11 mouse cellular contexts compared by ENCODE assay signal in genomic region chr11:108267825-108268224, GRCm38 (mm10).
DNase-seq lines count a peak whose midpoint lies in the region; ATAC-seq lines count a peak whose summit lies in the region.
"Had no signal": no experiment of that assay in that cellular context is flagged by ENCODE, and none has a peak within 500 bp of the region (broad histone marks: within the 10 kb centered on the region; RNA-seq: fewer than 3 reads in every experiment).

No protein-coding gene starts in this region.

- no peak overlapping the region for H3K9ac ChIP-seq in heart, embryonic 16.5 days (ENCODE audit: low read length)
- H3K9ac ChIP-seq in midbrain, embryonic 16.5 days (ENCODE audit: low read depth, low read length): no peak overlapping the region
- H3K9ac ChIP-seq: liver, embryonic 15.5 days; stomach, embryonic 15.5 days had no signal

- no peak for DNase-seq in heart, postnatal 36 days
- DNase-seq in 3T3-L1 (ENCODE audit: low read depth, low spot score) (peak; percentile 89), NIH3T3 (ENCODE audit: low read depth) (peak; percentile 70)
- DNase-seq in kidney, postnatal 25 days: peak; percentile 51 to 74
- DNase-seq in cerebellum, adult 18-20 months: no peak
- DNase-seq: right cerebral cortex, adult 18-20 months had no signal

- no peaks in the 10 kb centered on the region for H3K27me3 ChIP-seq in heart, embryonic 16.5 days (ENCODE audit: control insufficient read depth, insufficient read depth, low read length)
- H3K27me3 ChIP-seq in midbrain, embryonic 16.5 days (ENCODE audit: control insufficient read depth, insufficient read depth, low read depth, low read length): no peaks in the 10 kb centered on the region
- H3K27me3 ChIP-seq: liver, embryonic 15.5 days; stomach, embryonic 15.5 days had no signal

- intact Hi-C loops in heart, postnatal 36 days (cut with DNase I): no loop called here

- 73% methylated on average over 7 of the region's 7 CpGs for WGBS in heart, embryonic 16.5 days
- WGBS in midbrain, embryonic 16.5 days: 81% methylated on average over 7 of the region's 7 CpGs

- no peaks in the 10 kb centered on the region for H3K9me3 ChIP-seq in heart, embryonic 16.5 days (replicated peaks; ENCODE audit: control insufficient read depth, low read length)
- no peaks in the 10 kb centered on the region for H3K9me3 ChIP-seq in midbrain, embryonic 16.5 days (replicated peaks; ENCODE audit: control insufficient read depth, low read length, poor library complexity, severe bottlenecking)
- H3K9me3 ChIP-seq: liver, embryonic 15.5 days; stomach, embryonic 15.5 days had no signal

- no peak overlapping the region for H3K4me2 ChIP-seq in heart, embryonic 16.5 days (ENCODE audit: low read depth, low read length)
- no peak overlapping the region for H3K4me2 ChIP-seq in midbrain, embryonic 16.5 days (ENCODE audit: low read length)
- H3K4me2 ChIP-seq: liver, embryonic 15.5 days; stomach, embryonic 15.5 days had no signal

- H3K4me1 ChIP-seq in heart, embryonic 16.5 days (ENCODE audit: control insufficient read depth, insufficient read depth, low read length): peaks cover 47% of the 10 kb centered on the region
- peaks cover 14% of the 10 kb centered on the region; the same call in 1 of the 2 replicates for H3K4me1 ChIP-seq in midbrain, embryonic 16.5 days (ENCODE audit: control insufficient read depth, insufficient read depth, low read length)

- H3K27ac ChIP-seq in heart, embryonic 16.5 days (ENCODE audit: low read length): peak overlapping the region; percentile 69; the same call in 1 of the 2 replicates
- no peak overlapping the region for H3K27ac ChIP-seq in midbrain, embryonic 16.5 days (ENCODE audit: low read length)
- H3K27ac ChIP-seq: liver, embryonic 15.5 days; stomach, embryonic 15.5 days had no signal

- no peak overlapping the region for H3K4me3 ChIP-seq in heart, embryonic 16.5 days (ENCODE audit: low read length)
- no peak overlapping the region for H3K4me3 ChIP-seq in midbrain, embryonic 16.5 days (ENCODE audit: low read depth, low read length)
- H3K4me3 ChIP-seq: liver, embryonic 15.5 days; stomach, embryonic 15.5 days had no signal

- no peaks in the 10 kb centered on the region for H3K36me3 ChIP-seq in heart, embryonic 16.5 days (ENCODE audit: control insufficient read depth, insufficient read depth)
- H3K36me3 ChIP-seq in midbrain, embryonic 16.5 days (ENCODE audit: control insufficient read depth, insufficient read depth, low read length): no peaks in the 10 kb centered on the region
- H3K36me3 ChIP-seq: liver, embryonic 15.5 days; stomach, embryonic 15.5 days had no signal

- ATAC-seq in heart, embryonic 16.5 days (replicated peaks; ENCODE audit: extremely low read depth, insufficient read depth, low FRiP score): no peak
- ATAC-seq in midbrain, embryonic 16.5 days: no peak
- ATAC-seq: forebrain, embryonic 14.5 days had no signal

Comparison
In these comparisons a context has a peak if more than half of its experiments do, and no peak if none do; other contexts are left out.
1. DNase-seq: peak in 3T3-L1 (single experiment), NIH3T3 (single experiment) and kidney, postnatal 25 days (2 of 2); none in heart, postnatal 36 days (0 of 2) and cerebellum, adult 18-20 months (0 of 2).